Mouse (Mus musculus) ES-E14 (cell line): ENCODE data around the gene Mgea5. TPM values are rescaled to one million over a fixed set of nuclear protein-coding genes. Genes with fewer than 3 reads are reported as not detected.

ENCODE experiments used
- DNase-seq: peaks from one replicate; pipeline ENCODE4 v3.0.0-alpha.2; 2013; ENCODE audit warnings: low read depth, low spot score
- H3K27ac ChIP-seq: 2 replicates; pipeline ENCODE4 v1.5.1; 2012; ENCODE audit warnings: low read depth, mild to moderate bottlenecking, low read length, moderate library complexity, mixed read lengths; ENCODE audit not compliant: poor library complexity, insufficient read depth, severe bottlenecking
- H3K36me3 ChIP-seq: 2 replicates; pipeline ENCODE4 v1.6.1; 2012; ENCODE audit warnings: mild to moderate bottlenecking, low read length, moderate library complexity, mixed read lengths; ENCODE audit not compliant: control insufficient read depth, poor library complexity, insufficient read depth, severe bottlenecking
- H3K4me1 ChIP-seq, 2 experiments: fragments of 150-350 bp in 1 of 2; sonication (generic) in 1 of 2; 2 replicates each; pipeline ENCODE4 v1.6.1; 2012; ENCODE audit warnings: low read length in 2 of 2, mild to moderate bottlenecking in 1 of 2, mixed read lengths in 1 of 2; ENCODE audit not compliant: control insufficient read depth in 2 of 2, insufficient read depth in 2 of 2, poor library complexity in 1 of 2
- H3K4me3 ChIP-seq, 2 experiments: fragments of 150-350 bp in 1 of 2; sonication (generic) in 1 of 2; 2 replicates each; pipeline ENCODE4 v1.5.1; 2012; ENCODE audit warnings: low read length in 2 of 2, low read depth in 1 of 2, mild to moderate bottlenecking in 1 of 2, mixed read lengths in 1 of 2; ENCODE audit not compliant: insufficient read depth in 1 of 2, poor library complexity in 1 of 2, severe bottlenecking in 1 of 2
- H3K9ac ChIP-seq: 2 replicates; pipeline ENCODE4 v1.6.1; 2012; ENCODE audit warnings: low read depth, mild to moderate bottlenecking, low read length, mixed read lengths; ENCODE audit not compliant: poor library complexity, insufficient read depth, severe bottlenecking
- H3K9me3 ChIP-seq: fragments of 150-350 bp; sonication (generic); 2 replicates; pipeline ENCODE4 v1.6.1; 2012; ENCODE audit warnings: low read depth, mild to moderate bottlenecking, low read length; ENCODE audit not compliant: control insufficient read depth, insufficient read depth
- CHD2 ChIP-seq: IDR thresholded peaks from 2 replicates; pipeline ENCODE4 v1.6.1; 2014; ENCODE audit warnings: mild to moderate bottlenecking, low read depth, low read length, inconsistent platforms
- HCFC1 ChIP-seq: IDR thresholded peaks from 2 replicates; pipeline ENCODE4 v1.6.1; 2012; ENCODE audit warnings: low read length, inconsistent platforms, borderline replicate concordance; ENCODE audit not compliant: insufficient read depth
- MAFK ChIP-seq: IDR thresholded peaks from 2 replicates; pipeline ENCODE4 v1.6.1; 2014; ENCODE audit warnings: mild to moderate bottlenecking, low read depth, low read length, inconsistent platforms; ENCODE audit not compliant: insufficient read depth
- ZC3H11A ChIP-seq: IDR thresholded peaks from 2 replicates; pipeline ENCODE4 v1.6.1; 2012; ENCODE audit warnings: low read depth, mild to moderate bottlenecking, inconsistent platforms, low read length, borderline replicate concordance
- ZNF384 ChIP-seq: IDR thresholded peaks from 2 replicates; pipeline ENCODE4 v1.6.1; 2012; ENCODE audit warnings: low read depth, low read length, inconsistent platforms
- in situ Hi-C, 2 experiments: fragments of 600-800 bp; cut with MboI; formaldehyde crosslinking; loops; one replicate each; pipeline ENCODE4 v1.15.1; 2025; ENCODE audit warnings: low sequenced_read_pairs in 2 of 2, inconsistent platforms in 1 of 2; ENCODE audit not compliant: unreplicated experiment in 2 of 2
- total RNA-seq: library from RNA; depleted of rRNA; stranded (reverse); fragments of 300-350 nt; gene quantifications from 2 replicates; pipeline ENCODE4 v1.2.3, GENCODE M21; 2012

Mgea5 gene
- total RNA-seq, 1 experiment = 94.7 TPM

DNA sequence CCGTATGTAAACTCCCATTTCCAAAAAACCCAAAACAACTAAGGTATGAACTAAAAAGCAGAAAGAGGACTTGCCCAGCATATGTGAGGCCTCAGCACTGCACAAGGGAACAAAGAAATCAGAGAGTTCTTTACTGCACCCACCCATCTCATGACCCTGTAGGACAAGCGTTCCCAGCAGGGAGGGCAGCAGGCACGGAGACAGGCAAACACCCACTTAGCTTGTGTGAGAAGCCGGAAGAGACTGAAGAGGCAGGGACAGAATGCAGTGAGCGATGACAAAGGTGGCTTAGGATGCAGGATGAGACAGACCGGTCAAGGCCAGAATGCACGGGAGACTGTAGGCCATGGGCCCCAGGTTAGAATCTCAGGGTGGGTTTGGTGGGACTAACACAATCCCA, 52.0 kb downstream of the Mgea5 start:
- Histone ChIP-seq H3K36me3 (no peaks in the 10 kb centered on the region), H3K9me3 (no peaks in the 10 kb centered on the region), H3K4me1 (peaks cover 0 to 9% of the 10 kb centered on the region in 2 experiments; a peak in 1 of 4 replicates), H3K4me3 (no peak overlapping the region), H3K9ac (no peak overlapping the region), H3K27ac (no peak overlapping the region; the same call in 1 of the 2 replicates)
- in situ Hi-C loops = no loop called here
- TF ChIP-seq CHD2 = no peak
- TF ChIP-seq HCFC1 = no peak
- TF ChIP-seq MAFK = no peak
- no peak for TF ChIP-seq ZC3H11A
- no peak for TF ChIP-seq ZNF384
- DNase-seq = no peak

DNA sequence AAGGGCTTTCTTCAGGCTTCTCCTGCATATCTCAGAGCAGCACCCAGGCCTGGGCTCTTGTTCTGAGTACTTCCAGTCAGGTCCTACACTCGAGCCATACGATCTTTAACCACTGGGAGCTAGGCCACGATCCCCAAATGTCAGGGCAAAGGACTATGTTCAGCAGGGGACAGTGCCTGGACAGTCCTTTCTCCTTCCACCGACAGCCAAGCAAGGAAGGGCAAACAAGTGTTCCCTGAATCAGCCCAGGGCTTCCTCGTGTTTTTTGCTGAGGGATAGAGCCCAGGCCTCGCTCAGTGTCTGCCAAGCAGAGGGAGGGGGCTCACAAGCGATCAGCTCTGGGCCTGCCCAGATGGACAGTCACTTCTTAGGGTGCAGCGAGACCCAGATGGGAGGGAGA, 53.6 kb downstream of the Mgea5 start:
- peaks cover 0 to 10% of the 10 kb centered on the region in 2 experiments; a peak in 1 of 4 replicates for H3K4me1 ChIP-seq
- DNase-seq = no peak
- no peak overlapping the region for H3K27ac ChIP-seq
- in situ Hi-C loops = no loop called here
- H3K9me3 ChIP-seq = no peaks in the 10 kb centered on the region
- H3K4me3 ChIP-seq = no peak overlapping the region
- TF ChIP-seq MAFK = no peak
- TF ChIP-seq HCFC1 = no peak
- TF ChIP-seq ZC3H11A = no peak
- no peak for TF ChIP-seq CHD2
- no peak for TF ChIP-seq ZNF384
- no peaks in the 10 kb centered on the region for H3K36me3 ChIP-seq
- no peak overlapping the region for H3K9ac ChIP-seq

DNA sequence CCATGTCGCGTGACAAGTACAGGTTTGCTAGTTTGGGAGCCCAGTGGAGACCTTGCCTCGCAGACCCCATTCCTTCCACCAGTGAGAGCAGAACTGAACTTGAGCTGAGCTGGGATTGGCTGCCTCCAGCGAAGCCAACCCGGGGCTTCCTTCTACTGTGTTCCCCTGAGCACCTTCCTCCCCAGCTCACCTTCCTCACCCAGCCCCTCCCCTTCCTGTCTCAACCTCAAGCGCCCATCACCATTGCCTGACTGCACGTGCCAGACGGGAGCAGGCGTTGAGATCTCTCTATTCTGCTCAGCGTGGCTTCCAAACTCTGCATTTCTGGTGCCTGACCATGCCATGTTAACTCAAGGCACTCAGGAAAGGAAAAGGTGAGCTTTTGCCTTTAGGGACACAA, 56.4 kb downstream of the Mgea5 start:
- Histone ChIP-seq H3K36me3 (no peaks in the 10 kb centered on the region), H3K27ac (no peak overlapping the region), H3K4me1 (peaks cover 0 to 6% of the 10 kb centered on the region in 2 experiments; a peak in 1 of 4 replicates), H3K9ac (no peak overlapping the region), H3K4me3 (no peak overlapping the region), H3K9me3 (no peaks in the 10 kb centered on the region)
- TF ChIP-seq HCFC1 (no peak), MAFK (no peak), CHD2 (no peak), ZC3H11A (no peak)
- no peak for DNase-seq
- in situ Hi-C loops = no loop called here

DNA sequence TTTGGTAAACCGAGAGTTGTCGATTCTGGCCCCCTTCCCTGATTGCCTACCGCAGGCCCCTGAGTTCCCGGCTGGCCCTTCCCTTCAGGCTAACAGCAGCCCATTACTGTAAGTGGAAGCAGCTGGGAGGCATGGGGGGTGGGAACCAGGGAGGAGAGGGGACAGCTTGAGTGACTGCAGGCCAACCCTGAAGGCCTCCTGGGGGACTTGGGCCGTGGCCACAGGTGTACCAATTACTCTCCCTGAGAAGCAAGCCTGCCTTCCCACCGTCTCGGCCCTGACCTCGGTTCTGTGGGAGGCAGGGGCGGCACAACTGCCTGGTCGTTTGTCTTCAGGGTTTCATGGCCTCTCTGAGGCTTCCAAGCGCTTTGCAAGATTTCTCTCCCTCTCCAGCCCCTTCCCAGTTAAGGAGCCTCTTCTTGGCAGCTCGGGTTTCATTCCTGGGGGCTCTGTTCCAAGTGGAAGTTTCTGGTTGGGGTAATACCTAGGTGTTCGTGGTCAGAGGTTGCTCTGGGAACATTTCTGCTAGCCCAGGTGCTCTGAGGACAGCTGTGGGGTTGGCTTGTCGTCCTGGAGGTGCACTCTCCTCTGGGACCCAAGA, 57.9 kb downstream of the Mgea5 start:
- Histone ChIP-seq H3K4me3 (no peak overlapping the region), H3K9me3 (no peaks in the 10 kb centered on the region), H3K27ac (no peak overlapping the region), H3K9ac (no peak overlapping the region), H3K4me1 (peaks cover 0 to 6% of the 10 kb centered on the region in 2 experiments; a peak in 1 of 4 replicates), H3K36me3 (no peaks in the 10 kb centered on the region)
- DNase-seq = no peak
- TF ChIP-seq ZC3H11A (no peak), MAFK (no peak), CHD2 (no peak), ZNF384 (no peak), HCFC1 (no peak)
- in situ Hi-C loops = no loop called here

DNA sequence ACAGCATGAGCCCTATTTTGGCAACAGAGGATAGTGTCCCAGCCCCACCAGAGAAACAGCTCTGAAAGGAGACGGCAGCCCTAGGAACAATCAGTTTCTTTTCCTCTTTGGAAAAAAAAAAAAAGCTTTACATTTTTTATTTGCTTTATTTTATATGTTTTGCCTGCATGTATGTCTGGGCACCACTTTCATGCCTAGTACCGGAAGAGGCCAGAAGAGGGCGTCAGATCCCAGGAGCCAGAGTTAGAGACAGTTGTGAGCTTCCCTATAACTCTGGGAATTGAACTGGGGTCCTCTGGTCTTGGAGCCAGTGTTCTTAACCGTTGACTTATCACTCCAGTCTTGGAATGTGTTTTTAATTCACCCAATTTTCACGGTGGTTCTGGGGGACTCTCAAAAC, 61.4 kb downstream of the Mgea5 start:
- no peak overlapping the region for H3K9ac ChIP-seq
- in situ Hi-C loops = no loop called here

More for the DNA sequence above, 61.4 kb downstream of the Mgea5 start:
- Histone ChIP-seq H3K4me3 (no peak overlapping the region), H3K36me3 (no peaks in the 10 kb centered on the region), H3K27ac (no peak overlapping the region), H3K4me1 (peaks cover 0 to 6% of the 10 kb centered on the region in 2 experiments; a peak in 1 of 4 replicates), H3K9me3 (no peaks in the 10 kb centered on the region)
- DNase-seq = no peak
- no peak for TF ChIP-seq CHD2
- no peak for TF ChIP-seq ZNF384
- TF ChIP-seq ZC3H11A = no peak
- no peak for TF ChIP-seq MAFK
- TF ChIP-seq HCFC1 = no peak
